8 mouse cellular contexts compared by ENCODE assay signal in the genomic region with DNA sequence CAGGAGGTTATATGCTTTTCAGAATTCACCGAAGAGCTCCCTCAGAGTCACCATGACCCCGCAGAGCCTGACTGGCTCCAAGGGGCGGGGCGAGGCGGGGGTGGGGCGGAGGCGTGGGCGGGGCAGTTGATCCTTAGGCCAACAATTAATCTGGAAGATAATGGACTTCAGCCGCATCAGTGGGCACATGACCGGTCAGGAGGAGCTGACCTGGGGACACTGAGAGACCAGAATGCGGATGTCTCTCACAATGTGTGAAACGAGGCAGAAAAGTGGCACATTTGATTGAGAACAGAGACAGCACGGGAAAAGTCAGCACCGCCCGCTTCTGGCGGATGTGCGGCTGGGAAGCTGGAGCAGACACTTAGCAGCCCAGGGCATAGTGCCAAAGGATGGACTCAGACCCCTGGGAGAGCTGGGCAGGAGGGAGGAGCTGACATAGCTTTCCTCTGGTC.
A peak's percentile ranks its signal among the peaks of the same experiment; 100 is the strongest.
DNase-seq lines count a peak whose midpoint lies in the region; ATAC-seq and TF ChIP-seq lines count a peak whose summit lies in the region.

No protein-coding gene starts in this region.

- no peak for TF ChIP-seq POLR2A in liver, adult 2 months (IDR thresholded peaks at IDR 0.05; ENCODE audit: extremely low read depth, insufficient read depth, low read length)

- H3K36me3 ChIP-seq in embryonic facial prominence, embryonic 12.5 days: no peaks in the 10 kb centered on the region
- H3K36me3 ChIP-seq in hindbrain, embryonic 15.5 days: no peaks in the 10 kb centered on the region
- H3K36me3 ChIP-seq in liver, adult 2 months (ENCODE audit: control insufficient read depth, insufficient read depth, low read length): no peaks in the 10 kb centered on the region
- no peaks in the 10 kb centered on the region for H3K36me3 ChIP-seq in neural tube, embryonic 11.5 days (ENCODE audit: control insufficient read depth, insufficient read depth, low read length)

- H3K4me1 ChIP-seq in embryonic facial prominence, embryonic 12.5 days: 0 out of 2 replicates have a peak, but pooled peaks cover 6% of the 10 kb centered on the region
- H3K4me1 ChIP-seq in hindbrain, embryonic 15.5 days (replicated peaks): peaks cover 6% of the 10 kb centered on the region
- peaks cover 3% of the 10 kb centered on the region; the same call in 1 of the 2 replicates for H3K4me1 ChIP-seq in liver, adult 2 months (ENCODE audit: control insufficient read depth, insufficient read depth, low read length)
- H3K4me1 ChIP-seq in neural tube, embryonic 11.5 days (ENCODE audit: control insufficient read depth, insufficient read depth, low read length): peaks cover 5% of the 10 kb centered on the region; the same call in 1 of the 2 replicates

- TF ChIP-seq CTCF in gastrocnemius, adult 2 months (IDR thresholded peaks at IDR 0.05): no peak
- TF ChIP-seq CTCF in liver, adult 2 months (IDR thresholded peaks at IDR 0.05; ENCODE audit: low read depth, low read length): no peak

- 0 out of 2 replicates have a peak, but pooled peaks have one; percentile 6 for ATAC-seq in embryonic facial prominence, embryonic 12.5 days (ENCODE audit: insufficient number of reproducible peaks, insufficient read depth, low FRiP score, low TSS enrichment)
- no peak for ATAC-seq in hindbrain, embryonic 15.5 days (ENCODE audit: low FRiP score, low read depth)
- peak; percentile 79 for ATAC-seq in neural tube, embryonic 11.5 days (ENCODE audit: insufficient read depth, low FRiP score, low TSS enrichment)
- no peak for ATAC-seq in frontal cortex, adult (ENCODE audit: low TSS enrichment)

- no peak overlapping the region for H3K9ac ChIP-seq in embryonic facial prominence, embryonic 12.5 days
- peak overlapping the region; percentile 11; the same call in 1 of the 2 replicates for H3K9ac ChIP-seq in hindbrain, embryonic 15.5 days
- H3K9ac ChIP-seq in liver, adult 2 months (ENCODE audit: low read depth, low read length): no peak overlapping the region
- no peak overlapping the region for H3K9ac ChIP-seq in neural tube, embryonic 11.5 days (ENCODE audit: low read length)

- H3K9me3 ChIP-seq in embryonic facial prominence, embryonic 12.5 days: no peaks in the 10 kb centered on the region
- no peaks in the 10 kb centered on the region for H3K9me3 ChIP-seq in hindbrain, embryonic 15.5 days
- no peaks in the 10 kb centered on the region for H3K9me3 ChIP-seq in neural tube, embryonic 11.5 days (ENCODE audit: control insufficient read depth, low read length)

- intact Hi-C loops in gastrocnemius, adult 2 months (cut with DNase I): no loop called here

- no peaks in the 10 kb centered on the region for H3K79me2 ChIP-seq in liver, adult 2 months (ENCODE audit: control insufficient read depth, insufficient read depth, low read length)

- no peak overlapping the region for H3K27ac ChIP-seq in gastrocnemius, adult 2 months
- H3K27ac ChIP-seq in embryonic facial prominence, embryonic 12.5 days: no peak overlapping the region
- no peak overlapping the region for H3K27ac ChIP-seq in hindbrain, embryonic 15.5 days (replicated peaks)
- no peak overlapping the region for H3K27ac ChIP-seq in liver, adult 2 months (replicated peaks; ENCODE audit: insufficient read depth, low read depth, low read length)
- no peak overlapping the region for H3K27ac ChIP-seq in neural tube, embryonic 11.5 days (ENCODE audit: low read depth, low read length)

- H3K4me2 ChIP-seq in embryonic facial prominence, embryonic 12.5 days (replicated peaks): peak overlapping the region; percentile 46
- peak overlapping the region; percentile 51 for H3K4me2 ChIP-seq in hindbrain, embryonic 15.5 days
- peak overlapping the region; percentile 36 for H3K4me2 ChIP-seq in neural tube, embryonic 11.5 days (ENCODE audit: low read depth)

- peak overlapping the region; percentile 62 for H3K4me3 ChIP-seq in gastrocnemius, adult 2 months
- peak overlapping the region; percentile 18; the same call in 1 of the 2 replicates for H3K4me3 ChIP-seq in embryonic facial prominence, embryonic 12.5 days
- peak overlapping the region; percentile 25 for H3K4me3 ChIP-seq in hindbrain, embryonic 15.5 days
- H3K4me3 ChIP-seq in liver, adult 2 months (ENCODE audit: insufficient read depth, low read depth, low read length): no peak overlapping the region
- H3K4me3 ChIP-seq in neural tube, embryonic 11.5 days (ENCODE audit: low read depth, low read length): peak overlapping the region; percentile 25

- 9% methylated on average over 17 of the region's 17 CpGs for WGBS in embryonic facial prominence, embryonic 12.5 days
- 2% methylated on average over 17 of the region's 17 CpGs for WGBS in hindbrain, embryonic 15.5 days
- 8% methylated on average over 17 of the region's 17 CpGs for WGBS in liver, adult 2 months
- WGBS in neural tube, embryonic 11.5 days: 5% methylated on average over 17 of the region's 17 CpGs

- DNase-seq in gastrocnemius, adult 2 months: peak; percentile 44
- no peak for DNase-seq in gastrocnemius, postnatal 25 days
- DNase-seq in liver, adult 2 months (ENCODE audit: extremely low read depth, low read depth, low spot score): peak; percentile 19
- peak; percentile 59 for DNase-seq in neural tube, embryonic 11.5 days (ENCODE audit: low spot score)
- DNase-seq in urinary bladder, adult 2 months (ENCODE audit: low spot score): no peak

- no peaks in the 10 kb centered on the region for H3K27me3 ChIP-seq in embryonic facial prominence, embryonic 12.5 days
- H3K27me3 ChIP-seq in hindbrain, embryonic 15.5 days: peaks cover 18% of the 10 kb centered on the region; the same call in 1 of the 2 replicates
- no peaks in the 10 kb centered on the region for H3K27me3 ChIP-seq in liver, adult 2 months (ENCODE audit: control insufficient read depth, insufficient read depth, low read length)
- peaks cover 11% of the 10 kb centered on the region for H3K27me3 ChIP-seq in neural tube, embryonic 11.5 days (ENCODE audit: control insufficient read depth, insufficient read depth, low read length)

Comparison
In these comparisons a context has a peak if more than half of its experiments do, and no peak if none do; other contexts are left out.
1. DNase-seq: peak in gastrocnemius, adult 2 months (single experiment), liver, adult 2 months (single experiment) and neural tube, embryonic 11.5 days (single experiment); none in gastrocnemius, postnatal 25 days (single experiment) and urinary bladder, adult 2 months (single experiment).
2. ATAC-seq: peak in embryonic facial prominence, embryonic 12.5 days (single experiment) and neural tube, embryonic 11.5 days (single experiment); none in hindbrain, embryonic 15.5 days (single experiment) and frontal cortex, adult (single experiment).
3. Peak in every context shown above with its lines, with median percentiles within 50 percentile points of each other: H3K4me2 ChIP-seq.